Mouse (Mus musculus) brown adipose tissue, adult 24 weeks (tissue): ENCODE data around the gene Dgkz. TPM values are rescaled to one million over a fixed set of nuclear protein-coding genes. Genes with fewer than 3 reads are reported as not detected.

Source experiments
- H3K27ac ChIP-seq: fragments of 200-500 bp; replicated peaks from 2 replicates; pipeline ENCODE4 v1.5.1; 2012; ENCODE audit warnings: low read depth, mild to moderate bottlenecking, low read length
- H3K4me1 ChIP-seq: fragments of 200-500 bp; 2 replicates; pipeline ENCODE4 v1.6.1; 2012; ENCODE audit warnings: low read length, mixed read lengths; ENCODE audit not compliant: control insufficient read depth, insufficient read depth, insufficient read length
- H3K4me3 ChIP-seq: fragments of 200-500 bp; 2 replicates; pipeline ENCODE4 v1.5.1; 2012; ENCODE audit warnings: low read depth, mild to moderate bottlenecking, low read length, moderate library complexity; ENCODE audit not compliant: insufficient read depth
- polyA plus RNA-seq: library from polyadenylated mRNA; stranded (reverse); fragments of >200 nt; gene quantifications from 2 replicates; pipeline ENCODE4 v1.2.4, GENCODE M21; 2012; ENCODE audit not compliant: missing spikeins, insufficient read depth, insufficient read length

Gene Dgkz
- polyA plus RNA-seq, 1 experiment, result 8.1 TPM

GRCm38 (mm10) chr2:92007933-92008622 is 32.4 kb upstream of the Dgkz start:
- peak overlapping the region; percentile 64 for H3K4me3 ChIP-seq
- H3K27ac ChIP-seq, result peak overlapping the region; percentile 61; the same call in 1 of the 2 replicates
- H3K4me1 ChIP-seq, result peaks cover 18% of the 10 kb centered on the region

GRCm38 (mm10) chr2:92006983-92007921 is 31.6 kb upstream of the Dgkz start:
- Histone ChIP-seq H3K4me3 (peak overlapping the region; percentile 43), H3K27ac (no peak overlapping the region), H3K4me1 (peaks cover 11% of the 10 kb centered on the region)

GRCm38 (mm10) chr2:92006491-92006890 is 30.8 kb upstream of the Dgkz start:
- Histone ChIP-seq H3K4me3 (no peak overlapping the region), H3K4me1 (peaks cover 7% of the 10 kb centered on the region; the same call in 1 of the 2 replicates), H3K27ac (no peak overlapping the region)

GRCm38 (mm10) chr2:92004617-92005016 is 29.0 kb upstream of the Dgkz start:
- Histone ChIP-seq H3K27ac (no peak overlapping the region), H3K4me1 (no peaks in the 10 kb centered on the region; the same call in 1 of the 2 replicates), H3K4me3 (no peak overlapping the region)

- Histone ChIP-seq H3K4me1 (peaks cover 3% of the 10 kb centered on the region; the same call in 1 of the 2 replicates), H3K4me3 (no peak overlapping the region)
These were observed 22.4 kb upstream of the Dgkz start for GRCm38 (mm10) chr2:91997905-91998608.

GRCm38 (mm10) chr2:91996006-91996405 is 20.3 kb upstream of the Dgkz start:
- Histone ChIP-seq H3K4me1 (peaks cover 3% of the 10 kb centered on the region; the same call in 1 of the 2 replicates), H3K4me3 (no peak overlapping the region), H3K27ac (no peak overlapping the region)

More at GRCm38 (mm10) chr2:91997905-91998608, 22.4 kb upstream of the Dgkz start:
- H3K27ac ChIP-seq, result no peak overlapping the region

GRCm38 (mm10) chr2:91993409-91993808 is 17.7 kb upstream of the Dgkz start:
- no peak overlapping the region for H3K27ac ChIP-seq
- H3K4me1 ChIP-seq, result peaks cover 3% of the 10 kb centered on the region; the same call in 1 of the 2 replicates
- no peak overlapping the region for H3K4me3 ChIP-seq

GRCm38 (mm10) chr2:91989750-91990149 is 14.1 kb upstream of the Dgkz start:
- peaks cover 3% of the 10 kb centered on the region; the same call in 1 of the 2 replicates for H3K4me1 ChIP-seq

GRCm38 (mm10) chr2:91987542-91987941 is 11.9 kb upstream of the Dgkz start:
- H3K4me3 ChIP-seq, result no peak overlapping the region
- no peaks in the 10 kb centered on the region for H3K4me1 ChIP-seq
- no peak overlapping the region for H3K27ac ChIP-seq

More at GRCm38 (mm10) chr2:91989750-91990149, 14.1 kb upstream of the Dgkz start:
- H3K27ac ChIP-seq, result no peak overlapping the region
- no peak overlapping the region for H3K4me3 ChIP-seq

- no peaks in the 10 kb centered on the region for H3K4me1 ChIP-seq
- H3K27ac ChIP-seq, result no peak overlapping the region
- H3K4me3 ChIP-seq, result no peak overlapping the region
These were observed 10.4 kb upstream of the Dgkz start for GRCm38 (mm10) chr2:91986071-91986470.

GRCm38 (mm10) chr2:91984906-91985525 is 9.4 kb upstream of the Dgkz start:
- H3K4me1 ChIP-seq, result no peaks in the 10 kb centered on the region
- H3K4me3 ChIP-seq, result no peak overlapping the region
- peak overlapping the region; percentile 55 for H3K27ac ChIP-seq

GRCm38 (mm10) chr2:91984439-91984838 is 8.8 kb upstream of the Dgkz start:
- Histone ChIP-seq H3K4me3 (peak overlapping the region; percentile 34), H3K27ac (peak overlapping the region; percentile 55), H3K4me1 (no peaks in the 10 kb centered on the region)

- Histone ChIP-seq H3K27ac (no peak overlapping the region), H3K4me3 (no peak overlapping the region), H3K4me1 (no peaks in the 10 kb centered on the region)
These were observed 5.2 kb upstream of the Dgkz start for GRCm38 (mm10) chr2:91980830-91981229.

GRCm38 (mm10) chr2:91980245-91980644 is 4.6 kb upstream of the Dgkz start:
- Histone ChIP-seq H3K4me1 (no peaks in the 10 kb centered on the region; the same call in 1 of the 2 replicates), H3K4me3 (no peak overlapping the region), H3K27ac (no peak overlapping the region)
